Mouse (Mus musculus): ENCODE measurements around the gene Tmem106c. TPM values are rescaled to one million over a fixed set of nuclear protein-coding genes. Genes with fewer than 3 reads are reported as not detected.

Gene Tmem106c
- polyA plus RNA-seq, 1 experiment from 2014 or later: 39.3 TPM

DNA sequence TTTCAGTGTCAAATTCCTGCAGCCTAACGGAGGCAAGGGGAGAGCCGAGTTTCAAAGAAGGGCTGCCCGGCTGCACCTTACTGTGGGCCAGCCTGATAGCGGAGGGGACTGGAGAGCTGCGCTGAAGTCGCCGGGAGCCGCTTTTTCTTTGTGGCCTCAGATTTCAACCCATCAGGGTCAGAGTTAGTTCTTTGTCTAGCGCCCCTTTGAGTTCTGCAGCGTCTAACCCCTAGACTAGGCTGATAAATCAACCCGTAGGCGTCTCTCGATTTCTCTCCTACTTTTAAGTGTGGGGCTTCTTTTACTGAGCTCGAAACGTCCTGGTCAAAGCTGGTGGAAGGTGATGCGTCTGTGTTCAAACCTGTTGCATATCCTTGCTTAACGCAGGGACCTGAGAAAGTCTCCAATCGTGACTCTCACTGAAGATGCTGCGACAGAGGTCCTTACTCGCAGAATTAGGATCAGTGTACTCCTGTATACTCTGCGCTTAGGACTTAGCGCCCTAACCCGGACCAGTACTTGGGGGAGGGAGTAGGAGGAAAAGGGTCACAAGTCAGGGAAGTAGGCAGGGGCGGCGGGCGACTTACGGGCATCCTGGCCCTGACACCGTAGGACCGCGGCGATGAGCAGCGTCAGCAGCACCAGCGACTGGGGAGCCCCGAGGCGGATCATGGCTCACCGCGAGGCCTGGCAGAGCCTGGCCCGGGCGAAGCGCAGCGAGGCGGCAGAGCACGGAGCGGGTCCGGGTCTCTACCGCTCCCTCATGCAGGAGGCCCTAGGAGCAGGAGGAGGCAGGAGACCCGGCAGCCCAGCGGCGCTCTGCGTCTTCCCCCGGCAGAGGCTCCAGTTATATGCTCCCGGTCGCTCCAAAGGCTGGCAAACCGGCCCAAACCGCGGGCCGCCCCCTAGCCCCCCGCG is 40.1 kb downstream of the Tmem106c start, which contains the start of gene Col2a1:
Col2a1 (minus strand) TSS at position 874 of the 918 bp plus-strand sequence.
- Histone ChIP-seq H3K9me3 (no peaks in the 10 kb centered on the region), H3K9ac (peak within 1 kb of the TSS; percentile 28), H3K27ac (no peak within 1 kb of the TSS), H3K27me3 (replicated peaks) (peaks cover 72% of the 10 kb centered on the region), H3K36me3 (no peaks in the 10 kb centered on the region), H3K4me3 (replicated peaks) (peak within 1 kb of the TSS; percentile 30), H3K4me2 (replicated peaks) (peak within 1 kb of the TSS; percentile 67), H3K4me1 (replicated peaks) (peaks cover 45% of the 10 kb centered on the region)
- WGBS: under 1% methylated on average over 58 of the region's 59 CpGs
- no peak for ATAC-seq

DNA sequence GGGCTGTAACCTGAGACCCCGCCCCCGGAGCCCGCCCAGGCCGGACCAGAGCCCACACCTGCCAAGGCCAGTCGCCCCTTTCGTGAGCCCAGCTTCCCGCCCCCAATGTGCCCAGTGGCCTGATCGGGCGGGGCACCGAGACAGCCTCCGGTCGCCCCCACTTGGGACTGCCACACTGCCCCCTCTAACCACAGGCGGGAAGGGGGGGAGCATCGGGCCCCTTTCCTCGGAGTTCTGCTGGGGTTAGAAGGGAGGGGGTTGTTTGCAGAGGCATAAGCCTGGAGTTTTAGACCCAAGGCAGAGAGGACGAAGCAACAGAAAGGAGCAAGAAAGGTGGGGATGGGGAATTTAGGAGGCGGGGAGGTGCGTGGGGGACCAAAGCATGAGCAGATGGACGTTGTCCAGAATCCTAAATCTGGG is 40.8 kb downstream of the Tmem106c start:
- peak overlapping the region; percentile 67 for H3K4me2 ChIP-seq (replicated peaks)
- H3K4me1 ChIP-seq (replicated peaks): peaks cover 43% of the 10 kb centered on the region
- no peak overlapping the region for H3K27ac ChIP-seq
- peak overlapping the region; percentile 28 for H3K9ac ChIP-seq
- no peak for ATAC-seq
- 2% methylated on average over 18 of the region's 19 CpGs for WGBS
- no peaks in the 10 kb centered on the region for H3K36me3 ChIP-seq
- H3K9me3 ChIP-seq: no peaks in the 10 kb centered on the region
- peaks cover 65% of the 10 kb centered on the region for H3K27me3 ChIP-seq (replicated peaks)
- peak overlapping the region; percentile 30 for H3K4me3 ChIP-seq (replicated peaks)

DNA sequence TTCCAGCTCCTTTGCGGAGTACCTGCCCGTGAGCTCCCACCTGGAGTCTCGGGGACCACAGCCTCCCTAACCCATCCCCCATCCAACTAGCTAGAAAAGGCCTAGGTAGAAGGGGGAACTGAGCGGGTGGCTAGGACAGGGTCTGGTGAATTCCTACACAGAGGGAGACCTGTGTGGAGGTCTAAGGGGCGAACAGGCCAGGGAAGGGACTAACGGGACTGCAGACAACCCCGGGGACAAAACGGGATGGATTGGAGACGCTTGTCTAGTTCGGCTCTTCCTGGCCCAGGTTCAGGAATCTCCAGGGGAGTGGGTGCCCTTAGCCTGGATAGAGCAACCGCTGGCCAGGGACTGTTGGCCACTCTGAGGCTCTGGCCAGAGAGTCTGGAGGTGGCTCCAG is 41.2 kb downstream of the Tmem106c start:
- Histone ChIP-seq H3K4me3 (replicated peaks) (peak overlapping the region; percentile 30; the same call in 1 of the 2 replicates), H3K9me3 (no peaks in the 10 kb centered on the region), H3K36me3 (no peaks in the 10 kb centered on the region), H3K27me3 (replicated peaks) (peaks cover 61% of the 10 kb centered on the region), H3K27ac (no peak overlapping the region), H3K4me1 (replicated peaks) (peaks cover 43% of the 10 kb centered on the region), H3K9ac (no peak overlapping the region), H3K4me2 (replicated peaks) (peak overlapping the region; percentile 67; the same call in 1 of the 2 replicates)
- ATAC-seq: no peak
- 12% methylated on average over 11 of the region's 11 CpGs for WGBS

DNA sequence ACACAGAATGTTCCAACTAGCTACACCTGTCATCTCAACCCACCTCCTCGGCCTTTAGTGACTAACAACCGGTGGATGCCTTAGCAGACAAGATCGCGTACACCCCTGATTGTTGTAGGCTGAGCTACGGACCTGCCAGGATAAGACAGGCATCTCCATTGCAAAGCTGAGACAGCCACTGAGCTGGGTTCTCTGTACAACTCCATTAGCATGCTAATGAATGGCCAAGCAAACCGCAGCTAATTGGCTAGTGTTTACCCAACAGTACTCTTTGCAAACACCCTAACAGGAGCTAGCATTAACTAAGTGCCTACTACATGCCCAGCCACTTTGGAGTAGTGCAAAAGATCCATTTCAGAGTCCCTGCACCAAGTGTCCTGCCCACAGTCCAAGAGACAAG is 48.8 kb downstream of the Tmem106c start:
- H3K4me3 ChIP-seq (replicated peaks): no peak overlapping the region
- H3K4me1 ChIP-seq (replicated peaks): no peaks in the 10 kb centered on the region
- H3K9ac ChIP-seq: no peak overlapping the region
- no peak for ATAC-seq
- H3K9me3 ChIP-seq: no peaks in the 10 kb centered on the region
- peaks cover 10% of the 10 kb centered on the region; the same call in 1 of the 2 replicates for H3K27me3 ChIP-seq (replicated peaks)
- H3K4me2 ChIP-seq (replicated peaks): no peak overlapping the region
- H3K27ac ChIP-seq: no peak overlapping the region
- H3K36me3 ChIP-seq: no peaks in the 10 kb centered on the region
- 66% methylated on average over 6 of the region's 6 CpGs for WGBS

DNA sequence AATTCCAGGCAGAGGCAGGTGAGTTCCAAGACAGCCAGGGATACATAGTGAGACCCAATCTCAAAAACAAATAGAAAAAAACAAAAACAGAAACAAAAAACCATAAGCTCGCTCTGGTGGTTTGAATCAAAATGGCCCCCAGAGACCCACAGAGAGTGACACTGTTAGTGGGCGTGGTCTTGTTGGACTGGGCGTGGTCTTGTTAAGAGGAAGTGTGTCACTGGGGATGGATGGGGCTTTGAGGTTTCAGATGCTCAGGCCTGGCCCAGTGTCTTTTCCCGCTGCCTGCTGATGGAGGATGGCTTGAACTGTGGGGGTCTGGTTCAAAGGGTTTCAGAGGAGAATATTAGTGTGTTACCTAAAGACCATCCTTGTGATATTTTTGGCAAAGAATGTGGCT is 53.9 kb downstream of the Tmem106c start:
- 80% methylated on average over 4 of the region's 4 CpGs for WGBS
- H3K27ac ChIP-seq: no peak overlapping the region
- no peaks in the 10 kb centered on the region for H3K36me3 ChIP-seq
- H3K9me3 ChIP-seq: no peaks in the 10 kb centered on the region
- no peak overlapping the region for H3K9ac ChIP-seq
- no peak overlapping the region for H3K4me2 ChIP-seq (replicated peaks)
- H3K4me1 ChIP-seq (replicated peaks): no peaks in the 10 kb centered on the region
- H3K27me3 ChIP-seq (replicated peaks): no peaks in the 10 kb centered on the region
- no peak overlapping the region for H3K4me3 ChIP-seq (replicated peaks)
- ATAC-seq: no peak

DNA sequence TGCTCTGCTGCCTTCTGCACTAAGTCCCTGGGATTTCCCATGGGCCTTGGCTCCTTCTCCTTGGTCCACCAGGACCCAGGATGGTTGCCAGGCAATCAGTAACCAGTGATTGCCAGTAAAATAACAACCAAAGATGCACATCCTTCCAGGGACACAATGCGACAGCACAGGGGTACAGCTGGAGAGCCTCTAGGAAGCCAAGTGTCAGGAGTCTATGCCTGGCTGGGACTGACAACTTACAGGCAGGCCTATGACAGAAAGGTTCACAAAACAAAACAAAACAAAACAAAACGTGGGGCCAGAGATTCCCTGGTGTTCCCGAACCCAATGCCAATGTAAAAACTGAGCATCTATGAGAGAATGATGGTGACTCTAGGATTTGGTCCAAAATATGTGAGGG is 55.0 kb downstream of the Tmem106c start:
- no peak for ATAC-seq

More for the DNA sequence above, 55.0 kb downstream of the Tmem106c start:
- no peak overlapping the region for H3K27ac ChIP-seq
- no peaks in the 10 kb centered on the region for H3K36me3 ChIP-seq
- H3K4me1 ChIP-seq (replicated peaks): peaks cover 3% of the 10 kb centered on the region; the same call in 1 of the 2 replicates
- H3K4me3 ChIP-seq (replicated peaks): no peak overlapping the region
- 54% methylated on average over 3 of the region's 3 CpGs for WGBS
- H3K9ac ChIP-seq: no peak overlapping the region
- no peaks in the 10 kb centered on the region for H3K9me3 ChIP-seq
- no peaks in the 10 kb centered on the region for H3K27me3 ChIP-seq (replicated peaks)
- no peak overlapping the region for H3K4me2 ChIP-seq (replicated peaks)

Other genes with a start within 250 kb of the Tmem106c start
- 0.09 and 0.21 TPM in 2 replicates for gene Endou, start 232.9 kb upstream of the Tmem106c start, polyA plus RNA-seq (2015; fragmentation: Nextera tagmentation; extraction: Ambion mirVana)
- 6.9 and 7.8 TPM in 2 replicates for gene Rapgef3, start 196.2 kb upstream of the Tmem106c start, polyA plus RNA-seq (2015; fragmentation: Nextera tagmentation; extraction: Ambion mirVana)
- 23.9 and 25.1 TPM in 2 replicates for gene Slc48a1, start 185.7 kb upstream of the Tmem106c start, polyA plus RNA-seq (2015; fragmentation: Nextera tagmentation; extraction: Ambion mirVana)
- gene Hdac7, start 119.7 kb upstream of the Tmem106c start, polyA plus RNA-seq (2015; fragmentation: Nextera tagmentation; extraction: Ambion mirVana): 18.0 and 20.6 TPM in 2 replicates
- 1.5 and 2.2 TPM in 2 replicates for gene Vdr, start 53.6 kb upstream of the Tmem106c start, polyA plus RNA-seq (2015; fragmentation: Nextera tagmentation; extraction: Ambion mirVana)
- 2.0 and 2.7 TPM in 2 replicates for gene Col2a1, start 40.5 kb downstream of the Tmem106c start, polyA plus RNA-seq (2015; fragmentation: Nextera tagmentation; extraction: Ambion mirVana)
- gene Pfkm, start 128.4 kb downstream of the Tmem106c start, polyA plus RNA-seq (2015; fragmentation: Nextera tagmentation; extraction: Ambion mirVana): 27.9 and 28.4 TPM in 2 replicates
- 26.5 and 27.4 TPM in 2 replicates for gene Senp1, start 129.5 kb downstream of the Tmem106c start, polyA plus RNA-seq (2015; fragmentation: Nextera tagmentation; extraction: Ambion mirVana)
- gene Asb8, start 201.4 kb downstream of the Tmem106c start, polyA plus RNA-seq (2015; fragmentation: Nextera tagmentation; extraction: Ambion mirVana): 46.6 and 49.5 TPM in 2 replicates
- gene Ccdc184, start 203.0 kb downstream of the Tmem106c start, polyA plus RNA-seq (2015; fragmentation: Nextera tagmentation; extraction: Ambion mirVana): 1.6 and 1.7 TPM in 2 replicates
- not detected in 2 replicates for gene Olfr288, start 231.3 kb downstream of the Tmem106c start, polyA plus RNA-seq (2015; fragmentation: Nextera tagmentation; extraction: Ambion mirVana)

Measured in intestine, embryonic 15.5 days (tissue).